Mouse (Mus musculus): ENCODE results near the gene Sart1. TPM values are rescaled to one million over a fixed set of nuclear protein-coding genes. Genes with fewer than 3 reads are reported as not detected.
"Not testable (repeated sequence)": the region's sequence is repeated elsewhere in the genome, so short reads cannot be mapped to it uniquely, and the experiment has no call there.

Sart1 gene
- polyA plus RNA-seq, 1 experiment from 2014 or later, result 58.3 TPM

- Histone ChIP-seq H3K4me2 (ENCODE audit: low read length) (peak overlapping the region; percentile 61; the same call in 1 of the 2 replicates), H3K36me3 (ENCODE audit: control insufficient read depth, insufficient read depth, low read length) (no peaks in the 10 kb centered on the region), H3K9ac (ENCODE audit: low read length) (no peak overlapping the region), H3K27ac (ENCODE audit: low read depth, low read length) (no peak overlapping the region), H3K27me3 (replicated peaks; ENCODE audit: control insufficient read depth, insufficient read depth, low read length) (no peaks in the 10 kb centered on the region), H3K9me3 (replicated peaks; ENCODE audit: control insufficient read depth, low read length) (no peaks in the 10 kb centered on the region), H3K4me3 (ENCODE audit: low read depth, low read length) (no peak overlapping the region), H3K4me1 (ENCODE audit: control insufficient read depth, insufficient read depth, low read length) (no peaks in the 10 kb centered on the region; the same call in 1 of the 2 replicates)
- WGBS, result 89% methylated on average over 13 of the region's 13 CpGs
- DNase-seq (ENCODE audit: low spot score), result no peak
- no peak for ATAC-seq
Observed at GRCm38 (mm10) chr19:5408057-5409001, 19.8 kb upstream of the Sart1 start.

- Histone ChIP-seq H3K4me3 (ENCODE audit: low read depth, low read length) (peak overlapping the region; percentile 44), H3K36me3 (ENCODE audit: control insufficient read depth, insufficient read depth, low read length) (no peaks in the 10 kb centered on the region), H3K9me3 (replicated peaks; ENCODE audit: control insufficient read depth, low read length) (no peaks in the 10 kb centered on the region), H3K27me3 (replicated peaks; ENCODE audit: control insufficient read depth, insufficient read depth, low read length) (no peaks in the 10 kb centered on the region), H3K4me2 (ENCODE audit: low read length) (peak overlapping the region; percentile 61), H3K9ac (ENCODE audit: low read length) (peak overlapping the region; percentile 70), H3K27ac (ENCODE audit: low read depth, low read length) (peak overlapping the region; percentile 79), H3K4me1 (ENCODE audit: control insufficient read depth, insufficient read depth, low read length) (no peaks in the 10 kb centered on the region; the same call in 1 of the 2 replicates)
- ATAC-seq (peak; percentile 65), DNase-seq (ENCODE audit: low spot score) (peak; percentile 78)
- WGBS, result 13% methylated on average over 7 of the region's 7 CpGs
Observed at GRCm38 (mm10) chr19:5407133-5407532, 18.6 kb upstream of the Sart1 start.

GRCm38 (mm10) chr19:5406531-5407126 is 18.1 kb upstream of the Sart1 start:
- H3K27me3 ChIP-seq (replicated peaks; ENCODE audit: control insufficient read depth, insufficient read depth, low read length); H3K36me3 ChIP-seq (ENCODE audit: control insufficient read depth, insufficient read depth, low read length); H3K9me3 ChIP-seq (replicated peaks; ENCODE audit: control insufficient read depth, low read length); H3K4me1 ChIP-seq (ENCODE audit: control insufficient read depth, insufficient read depth, low read length): not testable (repeated sequence)
- H3K9ac ChIP-seq (ENCODE audit: low read length), result peak overlapping the region; percentile 70
- H3K27ac ChIP-seq (ENCODE audit: low read depth, low read length), result peak overlapping the region; percentile 79
- 18% methylated on average over 20 of the region's 25 CpGs for WGBS
- peak; percentile 56 for DNase-seq (ENCODE audit: low spot score)
- peak; percentile 86 for ATAC-seq
- peak overlapping the region; percentile 61 for H3K4me2 ChIP-seq (ENCODE audit: low read length)
- H3K4me3 ChIP-seq (ENCODE audit: low read depth, low read length), result peak overlapping the region; percentile 44

GRCm38 (mm10) chr19:5405924-5406323 is 17.4 kb upstream of the Sart1 start:
- Histone ChIP-seq H3K4me3 (ENCODE audit: low read depth, low read length) (peak overlapping the region; percentile 28), H3K27me3 (replicated peaks; ENCODE audit: control insufficient read depth, insufficient read depth, low read length) (no peaks in the 10 kb centered on the region), H3K27ac (ENCODE audit: low read depth, low read length) (no peak overlapping the region), H3K36me3 (ENCODE audit: control insufficient read depth, insufficient read depth, low read length) (no peaks in the 10 kb centered on the region), H3K4me2 (ENCODE audit: low read length) (peak overlapping the region; percentile 55), H3K9me3 (replicated peaks; ENCODE audit: control insufficient read depth, low read length) (no peaks in the 10 kb centered on the region), H3K9ac (ENCODE audit: low read length) (peak overlapping the region; percentile 57), H3K4me1 (ENCODE audit: control insufficient read depth, insufficient read depth, low read length) (no peaks in the 10 kb centered on the region; the same call in 1 of the 2 replicates)
- ATAC-seq (no peak), DNase-seq (ENCODE audit: low spot score) (peak; percentile 27)
- 31% methylated on average over 7 of the region's 7 CpGs for whole genome bisulfite sequencing

GRCm38 (mm10) chr19:5402293-5402692 is 13.8 kb upstream of the Sart1 start, which contains the start of gene Tsga10ip:
Tsga10ip (minus strand) TSS chr19:5402526.
- no peak within 1 kb of the TSS for H3K4me2 ChIP-seq (ENCODE audit: low read length)
- ATAC-seq, result no peak
- WGBS, result 84% methylated on average over 8 of the region's 8 CpGs
- H3K9me3 ChIP-seq (replicated peaks; ENCODE audit: control insufficient read depth, low read length), result no peaks in the 10 kb centered on the region
- no peak within 1 kb of the TSS for H3K9ac ChIP-seq (ENCODE audit: low read length)
- H3K36me3 ChIP-seq (ENCODE audit: control insufficient read depth, insufficient read depth, low read length), result no peaks in the 10 kb centered on the region
- no peaks in the 10 kb centered on the region for H3K27me3 ChIP-seq (replicated peaks; ENCODE audit: control insufficient read depth, insufficient read depth, low read length)
- H3K27ac ChIP-seq (ENCODE audit: low read depth, low read length), result no peak within 1 kb of the TSS
- no peak within 1 kb of the TSS for H3K4me3 ChIP-seq (ENCODE audit: low read depth, low read length)
- DNase-seq (ENCODE audit: low spot score), result no peak
- H3K4me1 ChIP-seq (ENCODE audit: control insufficient read depth, insufficient read depth, low read length), result no peaks in the 10 kb centered on the region; the same call in 1 of the 2 replicates

GRCm38 (mm10) chr19:5401073-5401472 is 12.6 kb upstream of the Sart1 start:
- H3K9me3 ChIP-seq (replicated peaks; ENCODE audit: control insufficient read depth, low read length), result not testable (repeated sequence)
- WGBS, result 74% methylated on average over 4 of the region's 4 CpGs

GRCm38 (mm10) chr19:5395371-5395770 is 6.9 kb upstream of the Sart1 start:
- WGBS, result 63% methylated on average over 4 of the region's 4 CpGs
- ATAC-seq (no peak), DNase-seq (ENCODE audit: low spot score) (no peak)
- Histone ChIP-seq H3K4me1 (ENCODE audit: control insufficient read depth, insufficient read depth, low read length) (no peaks in the 10 kb centered on the region), H3K4me2 (ENCODE audit: low read length) (no peak overlapping the region), H3K4me3 (ENCODE audit: low read depth, low read length) (no peak overlapping the region), H3K36me3 (ENCODE audit: control insufficient read depth, insufficient read depth, low read length) (no peaks in the 10 kb centered on the region), H3K9ac (ENCODE audit: low read length) (no peak overlapping the region), H3K9me3 (replicated peaks; ENCODE audit: control insufficient read depth, low read length) (no peaks in the 10 kb centered on the region), H3K27ac (ENCODE audit: low read depth, low read length) (no peak overlapping the region), H3K27me3 (replicated peaks; ENCODE audit: control insufficient read depth, insufficient read depth, low read length) (no peaks in the 10 kb centered on the region)

More at GRCm38 (mm10) chr19:5401073-5401472, 12.6 kb upstream of the Sart1 start:
- H3K27me3 ChIP-seq (replicated peaks; ENCODE audit: control insufficient read depth, insufficient read depth, low read length); H3K4me1 ChIP-seq (ENCODE audit: control insufficient read depth, insufficient read depth, low read length); H3K27ac ChIP-seq (ENCODE audit: low read depth, low read length); H3K36me3 ChIP-seq (ENCODE audit: control insufficient read depth, insufficient read depth, low read length); H3K4me2 ChIP-seq (ENCODE audit: low read length); ATAC-seq; H3K9ac ChIP-seq (ENCODE audit: low read length); DNase-seq (ENCODE audit: low spot score); H3K4me3 ChIP-seq (ENCODE audit: low read depth, low read length): not testable (repeated sequence)

GRCm38 (mm10) chr19:5394168-5394567 is 5.7 kb upstream of the Sart1 start:
- Histone ChIP-seq H3K27me3 (replicated peaks; ENCODE audit: control insufficient read depth, insufficient read depth, low read length) (no peaks in the 10 kb centered on the region), H3K9me3 (replicated peaks; ENCODE audit: control insufficient read depth, low read length) (no peaks in the 10 kb centered on the region), H3K4me3 (ENCODE audit: low read depth, low read length) (no peak overlapping the region), H3K36me3 (ENCODE audit: control insufficient read depth, insufficient read depth, low read length) (no peaks in the 10 kb centered on the region), H3K4me1 (ENCODE audit: control insufficient read depth, insufficient read depth, low read length) (peaks cover 8% of the 10 kb centered on the region), H3K27ac (ENCODE audit: low read depth, low read length) (no peak overlapping the region), H3K4me2 (ENCODE audit: low read length) (no peak overlapping the region), H3K9ac (ENCODE audit: low read length) (no peak overlapping the region)
- no peak for DNase-seq (ENCODE audit: low spot score)
- no peak for ATAC-seq
- WGBS, result 61% methylated on average over 10 of the region's 10 CpGs

All from forebrain, embryonic 14.5 days (tissue).